In genomic region chr12:71446892-71447268, GRCm38 (mm10) we compare ENCODE assay signal across 13 mouse cellular contexts.
A peak's percentile ranks its signal among the peaks of the same experiment; 100 is the strongest.
DNase-seq lines count a peak whose midpoint lies in the region; ATAC-seq lines count a peak whose summit lies in the region.
"Had no signal": no experiment of that assay in that cellular context is flagged by ENCODE, and none has a peak within 500 bp of the region (broad histone marks: within the 10 kb centered on the region; RNA-seq: fewer than 3 reads in every experiment).

No protein-coding gene starts in this region.

- no peaks in the 10 kb centered on the region for H3K36me3 ChIP-seq in intestine, embryonic 14.5 days (ENCODE audit: control insufficient read depth, insufficient read depth, low read length)
- no peaks in the 10 kb centered on the region for H3K36me3 ChIP-seq in hindbrain, embryonic 11.5 days (ENCODE audit: control insufficient read depth, insufficient read depth, low read length)
- H3K36me3 ChIP-seq: hindbrain, embryonic 12.5 days; limb, embryonic 13.5 days had no signal

- peaks cover 8% of the 10 kb centered on the region; the same call in 1 of the 2 replicates for H3K4me1 ChIP-seq in intestine, embryonic 14.5 days (replicated peaks; ENCODE audit: control insufficient read depth, insufficient read depth, low read length)
- H3K4me1 ChIP-seq in hindbrain, embryonic 11.5 days (replicated peaks; ENCODE audit: control insufficient read depth, insufficient read depth, low read length), result no peaks in the 10 kb centered on the region
- H3K4me1 ChIP-seq: forebrain, embryonic 13.5 days; hindbrain, embryonic 12.5 days had no signal

- H3K4me3 ChIP-seq in intestine, embryonic 14.5 days (ENCODE audit: low read depth, low read length), result no peak overlapping the region
- H3K4me3 ChIP-seq in hindbrain, embryonic 11.5 days (ENCODE audit: low read depth, low read length), result no peak overlapping the region
- H3K4me3 ChIP-seq: forebrain, embryonic 13.5 days; hindbrain, embryonic 12.5 days; limb, embryonic 13.5 days had no signal

- peak; percentile 18 for DNase-seq in gastrocnemius, adult 18-20 months (ENCODE audit: low spot score)
- DNase-seq in gastrocnemius, postnatal 10 days, result no peak
- no peak for DNase-seq in intestine, embryonic 14.5 days (ENCODE audit: low spot score)
- peak; percentile 63 for DNase-seq in kidney, postnatal 10 days
- peak; percentile 12 to 46 for DNase-seq in lung, postnatal 4 days
- no peak for DNase-seq in hindbrain, embryonic 11.5 days (ENCODE audit: low spot score)
- DNase-seq in c-Kit-positive CD71-positive TER-119-positive erythroid progenitor cells, embryonic 14.5 days (ENCODE audit: low spot score), result no peak
- DNase-seq in testis, postnatal 10 days (ENCODE audit: low spot score), result no peak
- DNase-seq: B cell, adult 2 months; cerebellum, adult 11 months had no signal

- WGBS in intestine, embryonic 14.5 days, result 31% methylated on average over 7 of the region's 7 CpGs
- 30% methylated on average over 7 of the region's 7 CpGs for WGBS in hindbrain, embryonic 11.5 days

- H3K27ac ChIP-seq in intestine, embryonic 14.5 days (ENCODE audit: low read depth), result peak overlapping the region; percentile 34
- H3K27ac ChIP-seq in hindbrain, embryonic 11.5 days (ENCODE audit: low read depth, low read length), result no peak overlapping the region
- H3K27ac ChIP-seq: forebrain, embryonic 13.5 days; hindbrain, embryonic 12.5 days; limb, embryonic 13.5 days had no signal

- no peak overlapping the region for H3K9ac ChIP-seq in intestine, embryonic 14.5 days (ENCODE audit: low read length)
- H3K9ac ChIP-seq in hindbrain, embryonic 11.5 days (ENCODE audit: low read depth, low read length), result no peak overlapping the region
- H3K9ac ChIP-seq: forebrain, embryonic 13.5 days; hindbrain, embryonic 12.5 days; limb, embryonic 13.5 days had no signal

- no peak overlapping the region for H3K4me2 ChIP-seq in intestine, embryonic 14.5 days (ENCODE audit: low read length)
- no peak overlapping the region for H3K4me2 ChIP-seq in hindbrain, embryonic 11.5 days (replicated peaks; ENCODE audit: low read depth, low read length)
- H3K4me2 ChIP-seq: forebrain, embryonic 13.5 days; hindbrain, embryonic 12.5 days; limb, embryonic 13.5 days had no signal

- ATAC-seq in intestine, embryonic 14.5 days (replicated peaks; ENCODE audit: low FRiP score, low TSS enrichment, low read depth), result no peak
- ATAC-seq in hindbrain, embryonic 11.5 days (ENCODE audit: low FRiP score), result no peak
- ATAC-seq: forebrain, embryonic 13.5 days had no signal

- no peaks in the 10 kb centered on the region for H3K27me3 ChIP-seq in intestine, embryonic 14.5 days (replicated peaks; ENCODE audit: control insufficient read depth, insufficient read depth, low read length)
- H3K27me3 ChIP-seq in hindbrain, embryonic 11.5 days (ENCODE audit: control insufficient read depth, insufficient read depth, low read length), result no peaks in the 10 kb centered on the region
- H3K27me3 ChIP-seq: forebrain, embryonic 13.5 days; hindbrain, embryonic 12.5 days; limb, embryonic 13.5 days had no signal

- H3K9me3 ChIP-seq in intestine, embryonic 14.5 days (ENCODE audit: control insufficient read depth, low read length), result no peaks in the 10 kb centered on the region
- H3K9me3 ChIP-seq in hindbrain, embryonic 11.5 days (ENCODE audit: control insufficient read depth, low read length), result no peaks in the 10 kb centered on the region
- H3K9me3 ChIP-seq: forebrain, embryonic 13.5 days; hindbrain, embryonic 12.5 days; limb, embryonic 13.5 days had no signal

Comparison
In these comparisons a context has a peak if more than half of its experiments do, and no peak if none do; other contexts are left out.
1. DNase-seq: peak in gastrocnemius, adult 18-20 months (single experiment), kidney, postnatal 10 days (single experiment) and lung, postnatal 4 days (2 of 2); none in gastrocnemius, postnatal 10 days (single experiment), intestine, embryonic 14.5 days (single experiment), hindbrain, embryonic 11.5 days (single experiment), c-Kit-positive CD71-positive TER-119-positive erythroid progenitor cells, embryonic 14.5 days (single experiment) and testis, postnatal 10 days (single experiment).